Mouse (Mus musculus): ENCODE measurements around the gene Carf.
A peak's percentile ranks its signal among the peaks of the same experiment; 100 is the strongest.
"Not testable (repeated sequence)": the region's sequence is repeated elsewhere in the genome, so short reads cannot be mapped to it uniquely, and the experiment has no call there.

The Carf gene

GRCm38 (mm10) chr1:60098024-60098781, at the start of gene Carf, which contains the start of gene Wdr12:
TSS of gene Carf (plus strand) at chr1:60098247.
TSS of gene Wdr12 (minus strand) at chr1:60098645.
- DNase-seq (ENCODE audit: low read depth) = peak; percentile 98

GRCm38 (mm10) chr1:60054659-60055058, 43.4 kb upstream of the Carf start:
- peak; percentile 45 for DNase-seq (ENCODE audit: low read depth)

GRCm38 (mm10) chr1:60056310-60056709, 41.7 kb upstream of the Carf start:
- DNase-seq (ENCODE audit: low read depth) = no peak

- peak; percentile 70 for DNase-seq (ENCODE audit: low read depth)
Measured at GRCm38 (mm10) chr1:60070725-60071124, 27.3 kb upstream of the Carf start.

GRCm38 (mm10) chr1:60074935-60075334, 23.1 kb upstream of the Carf start:
- no peak for DNase-seq (ENCODE audit: low read depth)

GRCm38 (mm10) chr1:60075590-60075989, 22.5 kb upstream of the Carf start:
- no peak for DNase-seq (ENCODE audit: low read depth)

GRCm38 (mm10) chr1:60076411-60076810, 21.6 kb upstream of the Carf start:
- no peak for DNase-seq (ENCODE audit: low read depth)

GRCm38 (mm10) chr1:60096572-60097276, 1.3 kb upstream of the Carf start:
- DNase-seq (ENCODE audit: low read depth) = peak; percentile 81

- peak; percentile 91 for DNase-seq (ENCODE audit: low read depth)
Measured at GRCm38 (mm10) chr1:60097277-60098023, 597 bp upstream of the Carf start.

- peak; percentile 49 for DNase-seq (ENCODE audit: low read depth)
Measured at GRCm38 (mm10) chr1:60098839-60099238, 792 bp downstream of the Carf start.

GRCm38 (mm10) chr1:60104582-60104981, 6.5 kb downstream of the Carf start:
- DNase-seq (ENCODE audit: low read depth) = peak; percentile 43

- no peak for DNase-seq (ENCODE audit: low read depth)
Measured at GRCm38 (mm10) chr1:60117721-60118455, 19.8 kb downstream of the Carf start.

GRCm38 (mm10) chr1:60137346-60137745, 39.3 kb downstream of the Carf start:
- no peak for DNase-seq (ENCODE audit: low read depth)

- DNase-seq (ENCODE audit: low read depth) = no peak
Measured at GRCm38 (mm10) chr1:60152700-60153099, 54.7 kb downstream of the Carf start.

- no peak for DNase-seq (ENCODE audit: low read depth)
Measured at GRCm38 (mm10) chr1:60156651-60157050, 58.6 kb downstream of the Carf start.

- peak; percentile 83 for DNase-seq (ENCODE audit: low read depth)
Measured at GRCm38 (mm10) chr1:60158411-60158810, 60.4 kb downstream of the Carf start.

GRCm38 (mm10) chr1:60163676-60164075, 65.6 kb downstream of the Carf start:
- no peak for DNase-seq (ENCODE audit: low read depth)

- no peak for DNase-seq (ENCODE audit: low read depth)
Measured at GRCm38 (mm10) chr1:60169626-60170025, 71.6 kb downstream of the Carf start.

- DNase-seq (ENCODE audit: low read depth) = no peak
Measured at GRCm38 (mm10) chr1:60170251-60170650, 72.2 kb downstream of the Carf start.

- DNase-seq (ENCODE audit: low read depth) = no peak
Measured at GRCm38 (mm10) chr1:60173119-60173518, 75.1 kb downstream of the Carf start.

GRCm38 (mm10) chr1:60177814-60178213, 79.8 kb downstream of the Carf start:
- not testable (repeated sequence) for DNase-seq (ENCODE audit: low read depth)

GRCm38 (mm10) chr1:60179376-60179775, 81.3 kb downstream of the Carf start:
- peak; percentile 28 for DNase-seq (ENCODE audit: low read depth)
